Mouse (Mus musculus) c-Kit-positive CD71-negative TER-119-negative erythroid progenitor cells, embryonic 14.5 days (primary cell): ENCODE measurements around the gene Hepacam.

Source experiments
- DNase-seq: peaks from one replicate; pipeline ENCODE4 v3.0.0-alpha.2; 2013; ENCODE audit warnings: low read depth

Gene Hepacam

GRCm38 (mm10) chr9:37433823-37434560, 66.8 kb downstream of the Hepacam start:
- DNase-seq: no peak

- DNase-seq: no peak
Measured at GRCm38 (mm10) chr9:37434932-37435331, 67.8 kb downstream of the Hepacam start.

- no peak for DNase-seq
Measured at GRCm38 (mm10) chr9:37435616-37436015, 68.5 kb downstream of the Hepacam start.
